Mouse (Mus musculus): Measurements from ENCODE around the gene Phactr2.
"Not testable (repeated sequence)": the region's sequence is repeated elsewhere in the genome, so short reads cannot be mapped to it uniquely, and the experiment has no call there.

Phactr2 gene

GRCm38 (mm10) chr10:13473833-13474567 is at the start of gene Phactr2:
Phactr2 (minus strand) TSS chr10:13474412.
- peak in 1 of 2 experiments; percentile 70 for DNase-seq (ENCODE audit: low spot score in 2 of 2)

GRCm38 (mm10) chr10:13521857-13522256 is 47.6 kb upstream of the Phactr2 start:
- DNase-seq (ENCODE audit: low spot score in 2 of 2) = no peak

- no peak for DNase-seq (ENCODE audit: low spot score in 2 of 2)
These were observed 28.2 kb upstream of the Phactr2 start for GRCm38 (mm10) chr10:13502371-13502770.

GRCm38 (mm10) chr10:13501533-13501932 is 27.3 kb upstream of the Phactr2 start:
- not testable (repeated sequence) for DNase-seq (ENCODE audit: low spot score in 2 of 2)

GRCm38 (mm10) chr10:13500938-13501496 is 26.8 kb upstream of the Phactr2 start:
- DNase-seq (ENCODE audit: low spot score in 2 of 2) = peak; percentile 82 to 86

- no peak for DNase-seq (ENCODE audit: low spot score in 2 of 2)
These were observed 26.3 kb upstream of the Phactr2 start for GRCm38 (mm10) chr10:13500473-13500872.

GRCm38 (mm10) chr10:13499331-13499730 is 25.1 kb upstream of the Phactr2 start, which contains the start of gene Fuca2:
Fuca2 (plus strand) TSS chr10:13499540.
- no peak for DNase-seq (ENCODE audit: low spot score in 2 of 2)

- no peak for DNase-seq (ENCODE audit: low spot score in 2 of 2)
These were observed 22.1 kb upstream of the Phactr2 start for GRCm38 (mm10) chr10:13496315-13496714.

- DNase-seq (ENCODE audit: low spot score in 2 of 2) = no peak
These were observed 19.9 kb upstream of the Phactr2 start for GRCm38 (mm10) chr10:13493978-13494686.

GRCm38 (mm10) chr10:13489671-13490070 is 15.5 kb upstream of the Phactr2 start:
- no peak for DNase-seq (ENCODE audit: low spot score in 2 of 2)

- DNase-seq (ENCODE audit: low spot score in 2 of 2) = no peak
These were observed 11.7 kb upstream of the Phactr2 start for GRCm38 (mm10) chr10:13485958-13486357.

- DNase-seq (ENCODE audit: low spot score in 2 of 2) = no peak
These were observed 5.1 kb upstream of the Phactr2 start for GRCm38 (mm10) chr10:13479341-13479740.

GRCm38 (mm10) chr10:13475121-13475520 is 909 bp upstream of the Phactr2 start:
- DNase-seq (ENCODE audit: low spot score in 2 of 2) = no peak

GRCm38 (mm10) chr10:13474568-13474955 is 350 bp upstream of the Phactr2 start:
- DNase-seq (ENCODE audit: low spot score in 2 of 2) = no peak

GRCm38 (mm10) chr10:13473287-13473832 is 852 bp downstream of the Phactr2 start:
- no peak for DNase-seq (ENCODE audit: low spot score in 2 of 2)

- DNase-seq (ENCODE audit: low spot score in 2 of 2) = no peak
These were observed 4.0 kb downstream of the Phactr2 start for GRCm38 (mm10) chr10:13470236-13470635.

- DNase-seq (ENCODE audit: low spot score in 2 of 2) = not testable (repeated sequence)
These were observed 6.1 kb downstream of the Phactr2 start for GRCm38 (mm10) chr10:13468025-13468529.

GRCm38 (mm10) chr10:13466925-13467324 is 7.3 kb downstream of the Phactr2 start:
- peak in 1 of 2 experiments; percentile 47 for DNase-seq (ENCODE audit: low spot score in 2 of 2)

GRCm38 (mm10) chr10:13464295-13464694 is 9.9 kb downstream of the Phactr2 start:
- not testable (repeated sequence) for DNase-seq (ENCODE audit: low spot score in 2 of 2)

- no peak for DNase-seq (ENCODE audit: low spot score in 2 of 2)
These were observed 20.8 kb downstream of the Phactr2 start for GRCm38 (mm10) chr10:13453200-13453990.

- no peak for DNase-seq (ENCODE audit: low spot score in 2 of 2)
These were observed 22.6 kb downstream of the Phactr2 start for GRCm38 (mm10) chr10:13451640-13452039.
